Mouse (Mus musculus) limb, embryonic 14.5 days (tissue): Measurements from ENCODE around the gene Amh. TPM values are rescaled to one million over a fixed set of nuclear protein-coding genes. Genes with fewer than 3 reads are reported as not detected.
A peak's percentile ranks its signal among the peaks of the same experiment; 100 is the strongest.

Source experiments
- ATAC-seq: fragments of 200-750 bp; cut with Nextera tagmentation; 2 replicates; pipeline ENCODE4 v1.8.0; 2017; ENCODE audit warnings: low read depth, moderate number of reproducible peaks, moderate TSS enrichment; ENCODE audit not compliant: low FRiP score
- DNase-seq: peaks from one replicate; pipeline ENCODE4 v3.0.0-alpha.2; 2015; ENCODE audit warnings: low spot score
- H3K27ac ChIP-seq: fragments of 300-500 bp; sonication (generic); replicated peaks from 2 replicates; pipeline ENCODE4 v1.5.1; 2014; ENCODE audit warnings: low read depth, mild to moderate bottlenecking, low read length, moderate library complexity, mixed read lengths
- H3K27me3 ChIP-seq: fragments of 300-500 bp; sonication (generic); 2 replicates; pipeline ENCODE4 v1.6.1; 2014; ENCODE audit warnings: low read length, mixed read lengths; ENCODE audit not compliant: control insufficient read depth, insufficient read depth
- H3K36me3 ChIP-seq: fragments of 300-500 bp; sonication (generic); 2 replicates; pipeline ENCODE4 v1.6.1; 2014; ENCODE audit warnings: mild to moderate bottlenecking, low read length, moderate library complexity, mixed read lengths; ENCODE audit not compliant: control insufficient read depth, insufficient read depth
- H3K4me1 ChIP-seq: fragments of 300-500 bp; sonication (generic); 2 replicates; pipeline ENCODE4 v1.6.1; 2014; ENCODE audit warnings: antibody characterized with exemption, low read length, mixed read lengths; ENCODE audit not compliant: control insufficient read depth, insufficient read depth
- H3K4me2 ChIP-seq: fragments of 300-500 bp; sonication (generic); replicated peaks from 2 replicates; pipeline ENCODE4 v1.6.1; 2014; ENCODE audit warnings: low read depth, mild to moderate bottlenecking, low read length, moderate library complexity; ENCODE audit not compliant: severe bottlenecking
- H3K4me3 ChIP-seq: fragments of 300-500 bp; sonication (generic); replicated peaks from 2 replicates; pipeline ENCODE4 v1.5.1; 2014; ENCODE audit warnings: low read length
- H3K9ac ChIP-seq: fragments of 300-500 bp; sonication (generic); 2 replicates; pipeline ENCODE4 v1.6.1; 2014; ENCODE audit warnings: mild to moderate bottlenecking, low read depth, low read length, moderate library complexity; ENCODE audit not compliant: severe bottlenecking
- H3K9me3 ChIP-seq: fragments of 300-500 bp; sonication (generic); 2 replicates; pipeline ENCODE4 v1.6.1; 2016; ENCODE audit warnings: low read length; ENCODE audit not compliant: control insufficient read depth
- POLR2A ChIP-seq: fragments of 200-500 bp; IDR thresholded peaks from 2 replicates; pipeline ENCODE4 v1.8.0; 2012; ENCODE audit warnings: inconsistent platforms, mild to moderate bottlenecking, moderate library complexity, borderline replicate concordance; ENCODE audit not compliant: insufficient read depth, insufficient read length; ENCODE audit errors: extremely low read depth
- WGBS: fragments of 180-500 bp; shearing (Covaris S2); extraction: QIAGEN DNeasy Blood & Tissue Kit; methylation state at CpG from one replicate; pipeline ENCODE4 v1.1.7; 2014; 5-methylcytosine and 5-hydroxymethylcytosine counted together
- polyA plus RNA-seq, 2 experiments: library from polyadenylated mRNA; depleted of rRNA in 1 of 2; stranded (reverse) in 1 of 2; unstranded in 1 of 2; fragments of >200 nt; fragmentation: Nextera tagmentation in 1 of 2; extraction: Ambion mirVana in 1 of 2; gene quantifications; 2 replicates each; pipeline versions ENCODE4 v1.2.1 to v1.2.3; 2012 to 2014

Amh gene
- polyA plus RNA-seq (2012; rRNA removed) (1.0 and 1.9 TPM in 2 replicates), polyA plus RNA-seq (2014; fragmentation: Nextera tagmentation; extraction: Ambion mirVana) (0.11 TPM in 1 of 2 replicates, not detected in the other)

DNA sequence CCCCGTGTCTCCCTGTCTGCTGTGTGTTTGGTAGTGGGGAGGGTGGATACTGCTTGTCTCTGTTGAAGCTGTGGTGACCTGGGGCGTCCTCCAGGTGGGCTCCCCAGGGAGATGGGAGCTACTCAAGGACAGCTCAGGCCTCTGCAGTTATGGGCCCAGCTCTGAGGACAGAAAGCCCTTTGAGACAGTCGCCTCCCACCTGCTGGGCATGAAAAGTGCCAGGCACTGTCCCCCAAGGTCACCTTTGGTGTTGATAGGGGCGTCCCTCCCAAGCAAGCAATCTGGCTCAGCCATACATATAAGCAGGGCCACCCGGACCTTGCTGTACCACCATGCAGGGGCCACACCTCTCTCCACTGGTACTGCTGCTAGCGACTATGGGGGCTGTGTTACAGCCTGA, at the start of gene Amh:
Amh (plus strand) TSS at position 328 of the 400 bp plus-strand sequence.
- Histone ChIP-seq H3K4me2 (no peak within 1 kb of the TSS), H3K9ac (no peak within 1 kb of the TSS), H3K4me1 (peaks cover 30% of the 10 kb centered on the region), H3K9me3 (no peaks in the 10 kb centered on the region), H3K27me3 (peaks cover 21% of the 10 kb centered on the region), H3K27ac (no peak within 1 kb of the TSS), H3K36me3 (peaks cover 52% of the 10 kb centered on the region), H3K4me3 (no peak within 1 kb of the TSS)
- 68% methylated on average over 6 of the region's 6 CpGs for whole genome bisulfite sequencing
- DNase-seq (no peak), ATAC-seq (no peak)
- TF ChIP-seq POLR2A: no peak

DNA sequence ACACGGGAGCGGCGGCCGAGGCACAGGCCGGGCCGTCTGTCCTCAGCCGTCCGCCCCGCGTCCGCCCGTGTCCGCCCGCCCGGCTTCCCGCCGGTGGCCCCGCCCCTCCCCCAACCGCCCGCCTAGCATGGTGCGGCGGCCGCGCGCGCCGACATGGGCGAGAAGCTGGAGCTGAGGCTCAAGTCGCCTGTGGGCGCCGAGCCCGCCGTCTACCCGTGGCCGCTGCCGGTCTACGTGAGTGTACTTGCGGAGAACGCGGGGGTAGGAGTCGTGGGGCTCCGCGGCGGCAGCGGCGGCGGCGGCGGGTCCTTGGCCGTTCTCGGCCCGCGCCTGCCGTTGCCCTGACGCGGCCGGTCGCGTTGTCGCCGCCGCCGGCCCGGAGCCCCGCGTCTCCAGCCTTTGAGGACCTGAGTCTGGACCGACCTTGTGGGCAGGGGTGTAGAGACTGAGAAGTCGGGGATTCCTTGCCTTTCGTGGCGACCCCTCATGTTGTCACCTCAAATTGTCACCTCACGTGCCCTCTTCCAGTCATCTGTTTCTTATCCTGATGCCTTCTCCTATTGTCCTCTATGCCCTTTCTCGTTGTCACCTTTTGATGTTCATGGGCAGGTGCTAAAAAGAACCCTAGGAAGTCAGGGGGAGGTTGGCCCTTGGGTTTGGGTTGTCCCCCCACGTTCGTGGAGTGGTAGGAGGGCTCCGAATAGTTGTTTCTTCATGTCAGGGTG, 49.6 kb upstream of the Amh start:
- ATAC-seq (peak; percentile 20), DNase-seq (no peak)
- peak overlapping the region; percentile 97 for H3K4me3 ChIP-seq
- H3K4me1 ChIP-seq: peaks cover 25% of the 10 kb centered on the region
- peak overlapping the region; percentile 96 for H3K4me2 ChIP-seq
- WGBS: under 1% methylated on average over 56 of the region's 75 CpGs
- H3K27me3 ChIP-seq: no peaks in the 10 kb centered on the region
- no peak for TF ChIP-seq POLR2A
- H3K36me3 ChIP-seq: no peaks in the 10 kb centered on the region
- H3K9ac ChIP-seq: peak overlapping the region; percentile 93
- no peaks in the 10 kb centered on the region for H3K9me3 ChIP-seq
- H3K27ac ChIP-seq: peak overlapping the region; percentile 72

DNA sequence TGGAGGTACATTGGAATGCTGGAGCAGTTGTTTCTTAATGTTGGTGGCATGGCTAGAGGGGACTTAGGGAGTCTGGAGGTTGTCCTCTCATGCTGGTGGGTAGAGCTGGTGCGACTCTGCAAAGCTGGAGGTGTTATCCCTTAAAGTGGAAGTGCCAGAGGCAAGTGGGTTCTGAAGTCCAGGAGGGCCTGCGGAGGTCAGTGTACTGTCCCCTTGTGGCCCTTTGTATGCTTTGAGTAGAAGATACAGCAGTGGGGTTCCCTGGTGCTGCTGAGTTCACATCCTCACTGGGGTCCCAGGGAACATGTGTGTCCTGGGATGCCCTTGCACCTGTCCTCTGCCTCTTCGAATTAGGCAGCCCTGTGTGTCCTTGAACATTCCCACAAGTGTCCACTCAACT, 48.9 kb upstream of the Amh start:
- Histone ChIP-seq H3K4me1 (peaks cover 25% of the 10 kb centered on the region), H3K9ac (peak overlapping the region; percentile 93), H3K36me3 (no peaks in the 10 kb centered on the region), H3K4me3 (peak overlapping the region; percentile 97), H3K27ac (no peak overlapping the region), H3K9me3 (no peaks in the 10 kb centered on the region), H3K27me3 (no peaks in the 10 kb centered on the region), H3K4me2 (peak overlapping the region; percentile 96)
- ATAC-seq (no peak), DNase-seq (no peak)
- whole genome bisulfite sequencing: 38% methylated on average over 3 of the region's 3 CpGs
- no peak for TF ChIP-seq POLR2A

- Histone ChIP-seq H3K9ac (peak overlapping the region; percentile 93; the same call in 1 of the 2 replicates), H3K4me3 (peak overlapping the region; percentile 97), H3K4me1 (peaks cover 25% of the 10 kb centered on the region), H3K36me3 (no peaks in the 10 kb centered on the region), H3K4me2 (peak overlapping the region; percentile 96), H3K9me3 (no peaks in the 10 kb centered on the region), H3K27ac (no peak overlapping the region), H3K27me3 (no peaks in the 10 kb centered on the region)
- DNase-seq: no peak
- 51% methylated on average over 2 of the region's 2 CpGs for WGBS
- TF ChIP-seq POLR2A: no peak
- no peak for ATAC-seq
Observed at GRCm38 (mm10) chr10:80756509-80756908, 48.5 kb upstream of the Amh start.

DNA sequence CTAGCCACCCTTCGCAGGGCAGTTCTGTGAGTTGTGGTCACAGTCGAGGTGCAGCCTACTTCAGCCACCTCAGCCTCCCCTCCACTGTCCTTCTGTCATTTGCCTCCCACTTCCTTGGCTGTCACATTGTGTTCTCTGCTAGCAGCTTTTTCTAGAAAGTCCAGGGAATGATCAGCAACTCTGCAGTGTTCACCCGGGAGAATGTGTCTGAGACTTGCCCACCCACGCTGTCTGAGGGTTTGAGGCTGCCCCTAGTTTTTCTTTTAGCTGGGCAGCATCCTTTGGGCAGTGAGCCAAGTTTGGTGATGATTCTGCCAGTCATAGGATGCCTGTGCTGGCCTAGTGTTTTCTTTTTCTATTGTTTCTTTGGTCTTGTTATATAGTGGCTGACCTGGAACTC, 48.1 kb upstream of the Amh start:
- no peaks in the 10 kb centered on the region for H3K9me3 ChIP-seq
- H3K9ac ChIP-seq: 0 out of 2 replicates have a peak overlapping the region, but pooled peaks have one; percentile 93
- H3K27ac ChIP-seq: no peak overlapping the region
- peak overlapping the region; percentile 96 for H3K4me2 ChIP-seq
- H3K36me3 ChIP-seq: no peaks in the 10 kb centered on the region
- H3K4me3 ChIP-seq: 0 out of 2 replicates have a peak overlapping the region, but pooled peaks have one; percentile 97
- no peaks in the 10 kb centered on the region for H3K27me3 ChIP-seq
- no peak for TF ChIP-seq POLR2A
- ATAC-seq (no peak), DNase-seq (no peak)
- WGBS: 71% methylated on average over 4 of the region's 4 CpGs
- peaks cover 25% of the 10 kb centered on the region for H3K4me1 ChIP-seq

DNA sequence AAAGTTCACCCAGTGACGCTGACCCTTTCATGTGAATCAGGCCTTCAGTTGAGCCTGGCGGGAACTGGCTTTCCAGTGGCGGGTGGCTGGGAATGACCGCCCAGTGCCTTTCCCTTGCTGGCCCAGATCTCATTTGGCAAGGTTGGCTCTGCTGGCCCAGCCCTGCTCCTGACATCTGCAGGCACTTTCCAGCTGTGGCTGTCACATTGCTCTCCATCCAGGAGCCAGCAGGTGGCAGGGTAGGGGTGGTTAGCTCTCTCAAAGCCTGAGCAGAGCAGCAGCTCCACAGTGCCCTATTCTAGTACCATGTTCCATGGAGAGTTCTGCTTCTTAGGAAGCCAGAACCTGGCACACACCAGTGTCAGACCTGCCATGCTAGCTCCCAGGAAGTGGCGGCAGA, 47.3 kb upstream of the Amh start:
- H3K4me2 ChIP-seq: no peak overlapping the region
- no peak overlapping the region for H3K27ac ChIP-seq
- 33% methylated on average over 5 of the region's 5 CpGs for WGBS
- H3K4me1 ChIP-seq: peaks cover 21% of the 10 kb centered on the region
- ATAC-seq (no peak), DNase-seq (peak; percentile 69)
- TF ChIP-seq POLR2A: no peak
- no peaks in the 10 kb centered on the region for H3K27me3 ChIP-seq
- no peak overlapping the region for H3K4me3 ChIP-seq
- H3K36me3 ChIP-seq: no peaks in the 10 kb centered on the region
- no peaks in the 10 kb centered on the region for H3K9me3 ChIP-seq
- no peak overlapping the region for H3K9ac ChIP-seq
